Mouse (Mus musculus) lung, postnatal 36 days (tissue): ENCODE results near the gene Rab8a.
A peak's percentile ranks its signal among the peaks of the same experiment; 100 is the strongest.
"Not testable (repeated sequence)": the region's sequence is repeated elsewhere in the genome, so short reads cannot be mapped to it uniquely, and the experiment has no call there.

ENCODE experiments used
- DNase-seq: peaks from one replicate; pipeline ENCODE4 v3.0.0; 2022; ENCODE audit warnings: mixed read lengths

Gene Rab8a

GRCm38 (mm10) chr8:72160707-72161697 is at the start of gene Rab8a:
Rab8a (plus strand) TSS chr8:72161200.
- DNase-seq, result peak; percentile 99

- DNase-seq, result no peak
Observed at GRCm38 (mm10) chr8:72112486-72112885, 48.5 kb upstream of the Rab8a start.

GRCm38 (mm10) chr8:72115202-72115601 is 45.8 kb upstream of the Rab8a start:
- no peak for DNase-seq

- DNase-seq, result no peak
Observed at GRCm38 (mm10) chr8:72118616-72119015, 42.4 kb upstream of the Rab8a start.

GRCm38 (mm10) chr8:72121486-72121885 is 39.5 kb upstream of the Rab8a start:
- DNase-seq, result not testable (repeated sequence)

GRCm38 (mm10) chr8:72121997-72122396 is 39.0 kb upstream of the Rab8a start:
- no peak for DNase-seq

- DNase-seq, result no peak
Observed at GRCm38 (mm10) chr8:72127834-72128233, 33.2 kb upstream of the Rab8a start.

GRCm38 (mm10) chr8:72131251-72131650 is 29.7 kb upstream of the Rab8a start:
- DNase-seq, result no peak

- DNase-seq, result no peak
Observed at GRCm38 (mm10) chr8:72131901-72132300, 29.1 kb upstream of the Rab8a start.

- peak; percentile 32 for DNase-seq
Observed at GRCm38 (mm10) chr8:72132417-72132816, 28.6 kb upstream of the Rab8a start.

- DNase-seq, result peak; percentile 34
Observed at GRCm38 (mm10) chr8:72132891-72133290, 28.1 kb upstream of the Rab8a start.

GRCm38 (mm10) chr8:72133507-72133906 is 27.5 kb upstream of the Rab8a start:
- DNase-seq, result no peak

- DNase-seq, result peak; percentile 75
Observed at GRCm38 (mm10) chr8:72134756-72135445, 26.1 kb upstream of the Rab8a start, which contains the start of gene Tpm4. Tpm4 (plus strand) TSS chr8:72134975.

GRCm38 (mm10) chr8:72135446-72136301 is 25.3 kb upstream of the Rab8a start:
- peak; percentile 65 for DNase-seq

- DNase-seq, result peak; percentile 94
Observed at GRCm38 (mm10) chr8:72136302-72136978, 24.6 kb upstream of the Rab8a start.

GRCm38 (mm10) chr8:72137431-72137830 is 23.6 kb upstream of the Rab8a start:
- DNase-seq, result no peak

GRCm38 (mm10) chr8:72138456-72138855 is 22.5 kb upstream of the Rab8a start:
- no peak for DNase-seq

GRCm38 (mm10) chr8:72143256-72143824 is 17.7 kb upstream of the Rab8a start:
- no peak for DNase-seq

GRCm38 (mm10) chr8:72144345-72144975 is 16.5 kb upstream of the Rab8a start:
- no peak for DNase-seq

- DNase-seq, result no peak
Observed at GRCm38 (mm10) chr8:72145511-72145910, 15.5 kb upstream of the Rab8a start.

GRCm38 (mm10) chr8:72146056-72146455 is 14.9 kb upstream of the Rab8a start:
- peak; percentile 90 for DNase-seq
